Mouse (Mus musculus) lung, embryonic 14.5 days (tissue): Measurements from ENCODE around the gene Agbl4. TPM values are rescaled to one million over a fixed set of nuclear protein-coding genes. Genes with fewer than 3 reads are reported as not detected.

Source experiments
- ATAC-seq: fragments of 200-750 bp; cut with Nextera tagmentation; 2 replicates; pipeline ENCODE4 v1.8.0; 2017; ENCODE audit warnings: mild to moderate bottlenecking, moderate TSS enrichment, moderate library complexity; ENCODE audit not compliant: insufficient read depth
- DNase-seq: peaks from one replicate; pipeline ENCODE4 v3.0.0-alpha.2; 2015
- H3K27ac ChIP-seq: fragments of 300-500 bp; sonication (generic); 2 replicates; pipeline ENCODE4 v1.5.1; 2014; ENCODE audit warnings: low read depth, mild to moderate bottlenecking, moderate library complexity
- H3K27me3 ChIP-seq: fragments of 300-500 bp; sonication (generic); 2 replicates; pipeline ENCODE4 v1.6.1; 2014; ENCODE audit warnings: low read length, control low read depth; ENCODE audit not compliant: insufficient read depth
- H3K36me3 ChIP-seq: fragments of 300-500 bp; sonication (generic); 2 replicates; pipeline ENCODE4 v1.6.1; 2014; ENCODE audit warnings: control low read depth; ENCODE audit not compliant: insufficient read depth
- H3K4me1 ChIP-seq: fragments of 300-500 bp; sonication (generic); 2 replicates; pipeline ENCODE4 v1.6.1; 2014; ENCODE audit warnings: antibody characterized with exemption, control low read depth; ENCODE audit not compliant: insufficient read depth
- H3K4me2 ChIP-seq: fragments of 300-500 bp; sonication (generic); 2 replicates; pipeline ENCODE4 v1.6.1; 2014; ENCODE audit warnings: mild to moderate bottlenecking
- H3K4me3 ChIP-seq: fragments of 300-500 bp; sonication (generic); 2 replicates; pipeline ENCODE4 v1.5.1; 2014; ENCODE audit warnings: low read depth, low read length
- H3K9ac ChIP-seq: fragments of 300-500 bp; sonication (generic); 2 replicates; pipeline ENCODE4 v1.6.1; 2014
- H3K9me3 ChIP-seq: fragments of 300-500 bp; sonication (generic); 2 replicates; pipeline ENCODE4 v1.6.1; 2016; ENCODE audit warnings: low read depth, low read length, control low read depth
- CTCF ChIP-seq: IDR thresholded peaks from 2 replicates; pipeline ENCODE4 v1.5.1; 2016; ENCODE audit warnings: antibody characterized with exemption, low read depth
- WGBS: fragments of 180-500 bp; shearing (Covaris S2); extraction: QIAGEN DNeasy Blood & Tissue Kit; methylation state at CpG from one replicate; pipeline ENCODE4 v1.1.7; 2014; 5-methylcytosine and 5-hydroxymethylcytosine counted together
- polyA plus RNA-seq: library from polyadenylated mRNA; unstranded; fragments of >200 nt; fragmentation: Nextera tagmentation; extraction: Ambion mirVana; gene quantifications from 2 replicates; pipeline ENCODE4 v1.2.1, GENCODE M21; 2014

Gene Agbl4
- polyA plus RNA-seq, 1 experiment from 2014 or later: 0.34 TPM

GRCm38 (mm10) chr4:111073738-111074497 lies 676.5 kb downstream of the Agbl4 start:
- no peak for ATAC-seq

GRCm38 (mm10) chr4:111074701-111075154 lies 677.3 kb downstream of the Agbl4 start:
- no peak overlapping the region for H3K9ac ChIP-seq
- no peak for TF ChIP-seq CTCF
- H3K4me1 ChIP-seq: no peaks in the 10 kb centered on the region
- no peak overlapping the region for H3K4me2 ChIP-seq
- DNase-seq (peak; percentile 3), ATAC-seq (no peak)
- H3K9me3 ChIP-seq: no peaks in the 10 kb centered on the region
- no peaks in the 10 kb centered on the region for H3K36me3 ChIP-seq
- no peaks in the 10 kb centered on the region for H3K27me3 ChIP-seq
- WGBS: 62% methylated on average over 6 of the region's 6 CpGs
- no peak overlapping the region for H3K4me3 ChIP-seq
- no peak overlapping the region for H3K27ac ChIP-seq

More at GRCm38 (mm10) chr4:111073738-111074497, 676.5 kb downstream of the Agbl4 start:
- Histone ChIP-seq H3K36me3 (no peaks in the 10 kb centered on the region), H3K27me3 (no peaks in the 10 kb centered on the region), H3K4me3 (no peak overlapping the region), H3K9ac (no peak overlapping the region), H3K4me1 (no peaks in the 10 kb centered on the region), H3K4me2 (no peak overlapping the region), H3K27ac (no peak overlapping the region), H3K9me3 (no peaks in the 10 kb centered on the region)
- WGBS: 60% methylated on average over 6 of the region's 7 CpGs
- no peak for DNase-seq
- TF ChIP-seq CTCF: no peak

GRCm38 (mm10) chr4:111077810-111078209 lies 680.3 kb downstream of the Agbl4 start:
- ATAC-seq: no peak
- H3K27ac ChIP-seq: no peak overlapping the region
- no peak overlapping the region for H3K4me3 ChIP-seq
- no peak for TF ChIP-seq CTCF
- DNase-seq: no peak
- WGBS: 77% methylated on average over 3 of the region's 3 CpGs
- no peaks in the 10 kb centered on the region for H3K27me3 ChIP-seq
- H3K4me1 ChIP-seq: no peaks in the 10 kb centered on the region
- no peaks in the 10 kb centered on the region for H3K9me3 ChIP-seq
- no peak overlapping the region for H3K4me2 ChIP-seq
- no peak overlapping the region for H3K9ac ChIP-seq
- H3K36me3 ChIP-seq: no peaks in the 10 kb centered on the region

GRCm38 (mm10) chr4:111085330-111085729 lies 687.9 kb downstream of the Agbl4 start:
- Histone ChIP-seq H3K36me3 (no peaks in the 10 kb centered on the region), H3K27me3 (no peaks in the 10 kb centered on the region), H3K9ac (no peak overlapping the region), H3K4me1 (no peaks in the 10 kb centered on the region), H3K27ac (no peak overlapping the region), H3K4me2 (no peak overlapping the region), H3K4me3 (no peak overlapping the region), H3K9me3 (no peaks in the 10 kb centered on the region)
- TF ChIP-seq CTCF: no peak
- ATAC-seq (no peak), DNase-seq (no peak)
- WGBS: 97% methylated on average over 1 of the region's 1 CpGs

- DNase-seq (peak; percentile 1), ATAC-seq (no peak)
- Histone ChIP-seq H3K4me1 (no peaks in the 10 kb centered on the region), H3K4me2 (no peak overlapping the region), H3K4me3 (no peak overlapping the region), H3K27me3 (no peaks in the 10 kb centered on the region), H3K9me3 (no peaks in the 10 kb centered on the region), H3K36me3 (no peaks in the 10 kb centered on the region), H3K9ac (no peak overlapping the region), H3K27ac (no peak overlapping the region)
- WGBS: 23% methylated on average over 3 of the region's 3 CpGs
- peak; percentile 29 for TF ChIP-seq CTCF
Measured at GRCm38 (mm10) chr4:111136217-111137147, 739.0 kb downstream of the Agbl4 start.

GRCm38 (mm10) chr4:111147748-111148147 lies 750.3 kb downstream of the Agbl4 start:
- no peaks in the 10 kb centered on the region for H3K9me3 ChIP-seq
- no peaks in the 10 kb centered on the region for H3K36me3 ChIP-seq
- DNase-seq (no peak), ATAC-seq (no peak)
- no peak for TF ChIP-seq CTCF
- H3K9ac ChIP-seq: no peak overlapping the region
- H3K4me2 ChIP-seq: no peak overlapping the region
- no peak overlapping the region for H3K4me3 ChIP-seq
- H3K4me1 ChIP-seq: no peaks in the 10 kb centered on the region
- no peak overlapping the region for H3K27ac ChIP-seq
- WGBS: 78% methylated on average over 1 of the region's 1 CpGs
- H3K27me3 ChIP-seq: no peaks in the 10 kb centered on the region

- DNase-seq (no peak), ATAC-seq (no peak)
- WGBS: 51% methylated on average over 1 of the region's 1 CpGs
- Histone ChIP-seq H3K4me1 (no peaks in the 10 kb centered on the region), H3K9me3 (no peaks in the 10 kb centered on the region), H3K9ac (no peak overlapping the region), H3K4me3 (no peak overlapping the region), H3K4me2 (no peak overlapping the region), H3K36me3 (no peaks in the 10 kb centered on the region), H3K27ac (no peak overlapping the region), H3K27me3 (no peaks in the 10 kb centered on the region)
- no peak for TF ChIP-seq CTCF
Measured at GRCm38 (mm10) chr4:111155859-111156258, 758.4 kb downstream of the Agbl4 start.
